Mouse (Mus musculus): ENCODE data around the gene Zfp57.
A peak's percentile ranks its signal among the peaks of the same experiment; 100 is the strongest.
"Not testable (repeated sequence)": the region's sequence is repeated elsewhere in the genome, so short reads cannot be mapped to it uniquely, and the experiment has no call there.

Gene Zfp57

DNA sequence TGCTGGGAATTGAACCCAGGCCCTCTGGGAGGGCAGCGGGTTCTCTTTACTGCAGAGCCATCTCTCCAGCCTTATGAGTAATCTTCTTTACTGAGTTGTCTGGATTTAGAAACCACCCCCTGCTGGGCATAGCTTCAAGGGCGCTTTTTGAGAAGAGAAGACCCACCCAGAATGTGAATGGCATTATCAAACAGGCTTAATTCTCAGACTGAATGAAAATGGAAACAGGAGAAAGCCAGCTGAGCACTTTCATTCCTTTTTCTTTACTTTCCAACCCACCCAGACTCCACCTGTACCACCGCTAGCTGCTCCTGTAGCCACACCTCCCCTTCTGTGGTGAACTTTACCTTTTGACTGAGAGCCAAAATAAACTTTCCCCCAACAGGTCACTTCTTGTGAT, 5.5 kb upstream of the Zfp57 start:
- DNase-seq (ENCODE audit: low spot score in 2 of 2), result no peak

DNA sequence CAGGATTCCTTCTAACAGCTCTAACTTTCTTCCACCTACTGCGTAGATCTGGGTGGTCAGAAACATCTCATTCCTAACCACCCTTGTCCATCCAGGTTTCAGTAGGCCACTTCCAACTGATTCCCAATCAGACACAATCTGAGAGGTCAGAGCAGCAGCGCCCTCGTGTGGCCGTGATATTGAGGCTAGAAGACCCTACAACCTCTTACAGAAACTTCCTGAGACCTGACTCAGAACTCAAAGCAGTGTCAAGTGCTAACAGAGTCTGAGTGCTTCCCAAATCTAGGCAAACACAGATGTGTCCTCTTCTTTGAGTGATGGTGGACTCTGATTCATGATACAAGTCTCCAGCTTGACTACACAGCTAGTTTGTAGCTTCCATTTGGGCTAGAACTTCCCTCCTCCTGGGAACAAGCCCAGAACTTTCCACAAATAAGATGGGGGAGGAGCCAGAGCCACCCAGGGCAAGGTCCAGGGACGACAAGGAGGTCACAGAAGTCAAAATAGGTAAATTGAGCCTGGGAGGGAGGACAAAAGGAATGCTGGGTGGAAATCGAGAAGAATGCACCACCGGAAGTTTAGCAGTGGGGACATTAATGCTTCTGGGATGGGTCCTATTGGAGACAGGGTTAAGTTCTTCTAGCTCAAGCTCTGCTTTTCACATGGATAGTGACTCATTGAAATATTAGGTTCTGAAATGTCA, 3.8 kb upstream of the Zfp57 start:
- DNase-seq (ENCODE audit: low spot score in 2 of 2), result peak; percentile 37 to 78

DNA sequence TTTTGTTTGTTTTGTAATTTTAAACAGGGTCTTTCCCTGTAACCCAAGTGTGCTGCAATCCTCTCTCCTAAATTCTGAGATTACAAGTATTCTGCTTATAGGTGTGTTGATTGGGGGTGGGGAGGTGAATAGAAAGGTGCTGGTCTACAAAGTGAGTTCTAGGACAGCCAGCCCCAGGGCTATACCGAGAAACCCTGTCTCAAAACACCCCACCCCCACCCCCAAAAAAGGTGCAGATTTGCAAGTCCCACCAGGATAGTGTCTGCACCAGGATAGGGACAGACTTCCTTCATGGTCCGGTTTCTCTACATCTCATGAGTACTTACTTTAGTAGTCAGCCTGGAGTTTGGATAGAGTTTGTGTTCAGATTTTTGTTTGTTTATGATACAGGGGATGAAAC, 2.5 kb upstream of the Zfp57 start:
- DNase-seq (ENCODE audit: low spot score in 2 of 2), result no peak

DNA sequence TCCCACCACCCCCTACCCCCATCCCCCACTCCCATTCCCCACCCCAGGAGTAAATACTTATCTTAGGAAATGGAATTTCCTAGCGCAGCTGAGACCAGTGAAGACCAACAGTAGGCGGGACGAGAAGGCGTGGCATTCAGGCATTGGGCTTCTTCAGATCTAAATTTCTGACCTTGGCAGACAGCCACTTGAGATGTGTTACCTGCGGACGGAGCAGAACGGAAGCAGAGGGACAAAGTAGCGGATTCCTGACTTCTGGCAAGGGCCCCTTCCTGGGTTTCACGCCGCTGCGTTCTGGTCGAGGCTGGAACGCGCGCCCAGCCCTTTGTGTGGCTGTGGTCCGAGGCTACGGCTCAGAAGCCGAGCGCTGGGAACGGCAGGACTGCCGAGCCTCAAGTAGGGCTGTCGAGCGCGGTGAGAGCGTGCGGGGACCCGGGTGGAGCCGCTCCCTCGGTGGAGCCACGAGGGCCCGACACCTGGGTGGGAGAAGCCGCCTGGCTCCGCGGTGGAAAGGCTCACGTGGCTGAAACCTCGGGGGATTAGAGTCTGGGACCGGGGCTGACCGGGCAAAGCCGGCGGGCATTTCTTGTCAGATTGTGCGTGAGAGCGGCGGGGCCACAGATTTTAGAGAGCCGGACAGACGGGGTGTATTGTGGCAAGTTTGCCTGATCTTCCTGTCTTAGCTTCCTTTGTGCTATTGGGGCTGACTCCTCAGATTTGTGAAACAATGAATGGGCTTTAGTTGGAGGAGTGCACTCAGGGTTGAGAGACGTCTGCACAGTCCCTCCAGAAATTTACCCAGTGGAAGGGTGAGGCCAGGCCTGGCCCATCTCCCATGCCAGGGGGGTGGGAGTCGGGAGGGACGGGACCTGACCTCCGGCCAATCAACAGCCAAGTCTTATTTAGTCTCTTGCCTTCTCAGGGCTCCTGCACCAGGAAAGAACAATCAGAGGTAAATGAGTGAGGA, 1.7 kb downstream of the Zfp57 start:
- no peak for DNase-seq (ENCODE audit: low spot score in 2 of 2)

DNA sequence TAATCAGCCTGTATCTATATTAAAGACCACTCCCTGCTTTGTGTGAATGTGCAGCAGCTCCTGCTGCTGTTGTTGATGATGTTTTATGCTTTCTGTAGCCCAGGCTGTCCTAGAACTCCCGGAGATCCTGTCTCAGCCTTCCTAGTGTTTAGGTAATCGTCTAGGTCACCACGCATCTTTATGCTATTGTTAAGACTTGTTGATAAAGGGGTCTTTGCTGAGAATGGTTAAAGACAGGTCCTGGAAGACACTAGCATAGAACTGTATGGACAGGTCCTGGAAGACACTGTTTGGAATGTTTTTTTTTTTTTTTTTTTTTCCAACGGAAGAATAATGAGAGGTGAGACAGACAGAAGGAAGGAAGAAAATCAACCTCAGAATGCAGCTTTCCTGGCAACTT, 2.4 kb downstream of the Zfp57 start:
- DNase-seq (ENCODE audit: low spot score in 2 of 2), result no peak

DNA sequence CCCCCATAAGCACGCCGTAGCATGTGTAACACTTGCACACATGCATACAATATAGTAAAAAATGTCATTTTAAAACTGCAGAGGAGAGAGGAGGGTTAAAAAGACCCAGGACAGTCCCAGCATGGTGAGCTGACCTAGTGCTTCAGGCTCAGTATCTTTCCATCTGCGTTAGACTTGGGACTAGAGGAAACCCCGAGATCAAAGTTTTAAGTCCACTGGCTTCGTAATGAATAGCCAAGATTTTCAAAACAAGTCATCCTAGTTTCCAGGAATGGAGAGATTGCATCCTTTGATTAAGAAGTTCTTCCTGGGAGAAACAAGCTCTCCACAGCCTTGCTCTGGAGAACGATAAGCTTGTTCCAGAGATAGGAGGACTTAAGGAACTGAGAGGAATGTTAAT, 7.2 kb downstream of the Zfp57 start:
- DNase-seq (ENCODE audit: low spot score in 2 of 2), result no peak

DNA sequence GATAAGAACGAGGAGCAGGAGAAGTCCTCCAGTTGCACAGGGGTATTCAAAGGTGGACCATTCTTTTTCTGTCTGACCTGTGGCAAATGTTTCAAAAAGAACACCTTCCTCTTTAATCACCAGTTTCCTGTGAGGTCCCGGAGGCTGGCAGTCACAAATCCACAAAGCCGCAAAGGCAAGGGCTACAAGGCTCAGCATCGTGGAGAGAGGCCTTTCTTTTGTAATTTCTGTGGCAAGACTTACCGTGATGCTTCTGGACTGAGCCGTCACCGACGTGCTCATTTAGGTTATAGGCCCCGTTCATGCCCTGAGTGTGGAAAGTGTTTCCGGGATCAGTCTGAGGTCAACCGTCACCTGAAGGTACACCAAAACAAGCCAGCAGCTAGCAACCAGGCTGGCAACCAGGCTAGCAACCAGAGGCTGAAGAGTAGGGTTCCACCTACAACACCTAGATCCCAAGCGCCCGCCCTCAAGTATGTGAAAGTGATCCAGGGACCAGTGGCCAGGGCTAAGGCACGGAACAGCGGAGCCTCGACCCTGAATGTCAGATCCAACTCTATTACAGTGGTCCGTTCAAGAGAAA, 8.6 kb downstream of the Zfp57 start:
- no peak for DNase-seq (ENCODE audit: low spot score in 2 of 2)

DNA sequence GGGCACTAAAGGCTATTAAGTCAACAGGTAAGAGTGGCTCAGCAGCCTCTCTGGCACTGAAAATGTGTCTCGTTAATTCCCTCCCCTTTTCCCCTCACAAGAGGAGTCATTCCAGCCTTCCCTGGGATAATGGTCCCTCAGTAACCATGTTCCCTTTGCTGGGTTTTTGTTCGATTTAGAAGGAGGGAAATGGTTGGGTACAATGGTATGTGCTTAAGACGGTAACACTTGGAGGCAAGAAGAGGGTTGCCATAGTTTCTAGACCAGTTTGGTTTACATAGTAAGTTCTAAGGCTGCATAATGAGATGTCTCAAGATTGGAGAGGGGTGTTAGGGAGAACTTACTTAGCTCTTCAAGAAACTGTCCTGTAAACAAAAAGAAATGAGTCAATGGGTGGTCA, 10.8 kb downstream of the Zfp57 start:
- no peak for DNase-seq (ENCODE audit: low spot score in 2 of 2)

DNA sequence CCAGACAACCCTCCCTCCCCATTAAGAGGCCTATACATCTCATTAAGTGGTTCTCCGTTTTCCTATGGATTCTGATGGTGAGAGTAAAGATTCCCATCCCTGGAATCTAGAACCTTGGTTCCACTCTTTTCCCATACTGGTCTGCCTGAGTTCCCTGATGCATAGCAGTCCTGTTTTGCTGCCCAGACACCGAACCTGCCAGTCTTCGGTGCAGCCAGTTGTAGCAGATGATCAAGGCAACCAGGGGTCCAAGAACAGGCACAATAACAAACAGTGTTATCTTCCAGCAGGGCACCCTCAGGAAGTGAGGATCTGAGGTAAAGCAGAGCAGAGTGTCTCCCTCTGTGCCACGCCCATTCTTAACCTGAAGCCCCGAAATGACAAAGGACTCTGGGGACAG, 11.2 kb downstream of the Zfp57 start:
- no peak for DNase-seq (ENCODE audit: low spot score in 2 of 2)

DNA sequence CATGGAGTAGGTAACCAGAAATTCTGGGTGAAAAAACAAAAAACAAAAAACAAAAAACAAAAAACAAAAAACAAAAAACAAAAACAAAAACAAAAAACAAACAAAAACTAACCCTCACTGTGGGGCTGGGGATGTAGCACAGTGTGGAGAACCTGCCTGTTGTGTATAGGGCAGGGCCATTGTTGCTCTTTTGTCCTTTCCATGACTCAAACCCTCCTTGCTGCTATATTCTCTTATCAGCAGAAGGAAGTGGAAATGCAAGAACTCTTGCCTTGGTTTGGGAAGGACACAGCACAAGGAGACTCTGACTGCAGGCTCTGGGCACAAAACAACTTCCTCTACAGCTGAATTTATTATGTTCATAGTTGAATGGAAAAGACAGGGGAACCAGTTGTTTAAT, 15.4 kb downstream of the Zfp57 start:
- DNase-seq (ENCODE audit: low spot score in 2 of 2), result no peak

DNA sequence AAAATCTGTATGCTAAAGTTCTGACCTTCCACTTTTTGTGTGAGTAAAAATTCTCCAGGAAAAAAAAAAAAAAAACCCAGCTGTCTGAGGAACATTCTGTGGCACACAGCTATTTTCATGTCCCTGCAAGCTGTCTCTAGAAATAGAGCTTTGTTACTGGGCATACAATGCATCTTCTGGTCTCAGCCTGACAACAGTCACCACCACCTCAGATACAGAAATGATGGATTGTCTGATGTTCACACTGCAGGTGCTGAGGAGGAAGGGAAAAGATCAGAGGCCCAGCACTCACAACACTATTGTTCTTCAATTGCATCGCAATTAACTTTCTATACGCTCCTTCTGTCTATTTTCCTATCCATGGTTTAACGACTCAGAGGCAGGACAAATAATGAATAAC, 17.4 kb downstream of the Zfp57 start:
- DNase-seq (ENCODE audit: low spot score in 2 of 2), result no peak

DNA sequence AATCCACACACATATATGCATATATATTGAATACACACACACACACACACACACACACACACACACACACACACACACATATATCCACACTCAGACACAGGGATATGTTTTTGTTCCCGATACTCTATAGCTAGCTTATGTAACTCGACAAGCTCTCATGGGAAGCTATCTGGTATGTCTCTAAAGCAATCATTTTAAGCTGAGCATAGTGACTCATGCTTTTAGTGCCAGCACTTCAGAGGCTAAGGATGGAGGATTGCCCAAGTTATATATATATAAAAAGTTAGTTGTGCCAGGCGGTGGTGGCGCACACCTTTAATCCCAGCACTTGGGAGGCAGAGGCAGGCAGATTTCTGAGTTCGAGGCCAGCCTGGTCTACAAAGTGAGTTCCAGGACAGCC, 18.3 kb downstream of the Zfp57 start:
- not testable (repeated sequence) for DNase-seq (ENCODE audit: low spot score in 2 of 2)

DNA sequence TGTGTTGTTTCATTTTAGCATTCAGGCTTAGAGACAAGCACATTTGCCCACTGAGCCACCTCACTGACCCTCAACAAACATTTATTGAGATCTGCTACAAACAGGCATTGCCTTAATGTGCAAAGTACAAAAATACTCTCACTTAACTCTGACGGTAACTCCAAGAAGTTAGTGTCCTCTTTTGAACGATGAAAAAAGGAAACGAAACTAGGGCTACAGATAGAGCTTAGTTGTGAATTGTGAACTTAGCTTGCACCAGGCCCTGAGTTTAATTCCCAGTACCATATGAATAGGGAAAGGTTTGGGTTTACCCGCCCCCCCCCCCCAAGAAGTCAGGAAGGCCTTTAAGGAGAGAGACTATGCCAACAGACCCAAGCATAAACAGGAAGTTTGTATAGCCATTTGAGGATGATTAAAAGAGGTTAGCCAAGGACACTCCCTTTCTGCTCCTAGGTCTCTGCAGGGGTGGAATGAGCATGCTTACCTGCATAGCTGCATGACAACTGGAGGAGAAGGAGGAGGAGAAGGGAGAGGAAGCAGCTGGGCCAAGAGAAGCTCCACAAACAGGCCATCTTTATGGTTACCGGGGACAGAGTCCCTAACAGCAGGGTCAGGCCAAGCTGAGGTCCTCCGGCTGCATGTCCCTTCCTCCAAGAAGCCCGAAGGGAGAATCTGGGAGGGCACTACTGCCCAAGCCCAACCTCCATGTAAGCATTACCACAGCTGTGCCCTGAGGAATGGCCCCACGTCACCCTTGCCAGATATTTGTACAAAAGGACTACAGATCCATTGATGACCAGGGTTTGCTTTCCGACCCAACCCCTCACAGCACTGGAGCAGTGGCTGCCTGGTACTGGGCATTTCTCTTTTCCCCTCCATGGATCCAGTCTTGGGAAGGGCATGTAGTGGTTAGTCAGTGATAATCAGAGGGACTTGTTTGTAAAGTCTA, 21.9 kb downstream of the Zfp57 start, which contains the start of gene Mog:
TSS of gene Mog (minus strand) at position 771 of the 949 bp plus-strand sequence.
- DNase-seq (ENCODE audit: low spot score in 2 of 2), result no peak

DNA sequence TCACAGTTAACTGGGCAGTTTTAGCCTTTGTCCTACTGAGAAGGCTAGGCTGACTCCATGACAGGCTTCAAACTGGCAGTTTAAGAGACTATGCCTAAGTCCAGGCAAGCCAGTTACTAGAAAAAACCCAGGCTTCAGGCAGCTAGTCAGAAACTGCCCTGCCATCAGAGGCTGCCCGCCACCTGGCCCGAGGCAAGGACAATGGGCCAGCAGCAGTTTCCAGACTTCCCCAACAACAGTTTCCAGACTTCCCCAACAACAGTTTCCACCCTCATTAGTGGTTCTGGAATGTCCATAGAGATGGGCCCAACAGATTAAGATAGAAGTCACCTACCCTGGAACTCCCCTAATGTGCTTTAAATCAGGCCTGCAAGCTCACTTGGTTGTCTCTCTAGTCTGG, 25.5 kb downstream of the Zfp57 start:
- DNase-seq (ENCODE audit: low spot score in 2 of 2), result no peak

DNA sequence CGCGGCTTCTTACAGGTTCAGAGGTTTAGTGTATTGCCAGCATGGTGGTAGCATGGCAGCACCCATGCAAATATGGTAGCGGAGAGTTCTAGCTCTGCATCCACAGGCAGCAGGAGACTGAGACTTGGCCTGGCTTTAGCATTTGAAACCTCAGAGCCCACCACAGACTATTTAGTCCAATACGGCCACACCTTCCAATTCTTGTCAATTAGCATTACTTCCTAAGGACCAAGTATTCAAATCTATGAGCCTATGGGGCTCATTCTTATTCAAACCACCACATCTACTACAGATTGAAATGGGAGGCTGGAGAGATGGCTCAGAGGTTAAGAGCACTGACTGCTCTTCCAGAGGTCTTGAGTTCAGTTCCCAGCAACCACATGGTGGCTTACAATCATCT, 26.5 kb downstream of the Zfp57 start:
- DNase-seq (ENCODE audit: low spot score in 2 of 2), result no peak

DNA sequence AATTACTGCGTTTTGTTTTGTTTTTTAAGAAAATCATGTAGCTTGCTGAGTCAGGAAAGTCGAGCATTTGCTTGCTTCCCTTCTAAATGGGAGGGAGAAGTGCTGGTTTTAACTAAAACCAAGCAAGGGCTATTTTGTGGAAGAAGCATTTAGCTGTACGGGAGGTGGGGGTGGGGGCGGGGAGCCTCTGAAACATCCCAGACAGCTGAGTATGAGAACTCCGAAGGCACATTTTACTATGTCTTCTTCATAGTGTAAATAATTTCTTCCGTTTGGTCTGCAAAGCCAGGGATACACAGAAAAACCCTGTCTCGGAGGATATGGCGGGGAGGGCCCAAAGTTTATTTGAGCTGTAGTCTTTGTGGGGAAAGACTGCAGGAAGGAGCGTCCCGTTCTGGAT, 27.2 kb downstream of the Zfp57 start:
- no peak for DNase-seq (ENCODE audit: low spot score in 2 of 2)

DNA sequence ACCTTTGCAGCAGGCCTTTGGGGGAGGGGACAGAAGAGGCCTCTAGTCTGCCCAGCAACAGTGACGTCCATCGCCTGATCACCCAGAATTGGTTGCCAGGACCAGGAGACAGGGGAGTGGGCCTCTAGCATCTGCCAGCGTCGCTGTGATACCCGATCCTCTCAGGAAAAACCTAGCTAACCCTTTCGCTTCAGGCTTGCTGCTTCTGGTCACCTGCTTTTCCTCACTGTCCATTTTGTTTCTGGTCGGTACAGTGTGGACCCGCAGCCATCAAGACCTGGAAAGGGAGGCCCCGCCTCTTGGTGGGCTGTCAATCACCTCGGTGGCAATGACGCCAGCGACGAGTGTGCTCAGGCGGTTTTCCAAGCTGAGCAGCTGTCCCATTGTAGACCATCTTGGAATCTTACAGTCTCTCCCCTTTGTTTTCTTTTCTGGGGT, 27.7 kb downstream of the Zfp57 start:
- DNase-seq (ENCODE audit: low spot score in 2 of 2), result peak in 1 of 2 experiments; percentile 72

DNA sequence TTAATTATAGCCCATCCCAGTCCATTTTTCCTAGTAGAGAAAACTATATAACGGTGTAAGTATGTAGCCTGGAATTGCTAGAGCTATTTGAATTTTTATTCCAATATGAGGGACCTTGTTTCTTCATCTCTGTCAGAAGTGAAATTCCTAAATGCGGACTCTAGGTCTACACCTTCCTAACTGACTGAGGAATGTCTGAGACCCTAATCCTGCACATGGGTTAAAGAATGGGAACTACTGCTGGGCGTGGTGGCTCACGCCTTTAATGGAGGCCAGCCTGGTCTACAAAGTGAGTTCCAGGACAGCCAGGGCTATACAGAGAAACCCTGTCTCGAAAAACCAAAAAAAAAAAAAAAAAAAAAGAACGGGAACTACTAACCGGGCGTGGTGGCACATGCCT, 28.2 kb downstream of the Zfp57 start:
- DNase-seq (ENCODE audit: low spot score in 2 of 2), result no peak

DNA sequence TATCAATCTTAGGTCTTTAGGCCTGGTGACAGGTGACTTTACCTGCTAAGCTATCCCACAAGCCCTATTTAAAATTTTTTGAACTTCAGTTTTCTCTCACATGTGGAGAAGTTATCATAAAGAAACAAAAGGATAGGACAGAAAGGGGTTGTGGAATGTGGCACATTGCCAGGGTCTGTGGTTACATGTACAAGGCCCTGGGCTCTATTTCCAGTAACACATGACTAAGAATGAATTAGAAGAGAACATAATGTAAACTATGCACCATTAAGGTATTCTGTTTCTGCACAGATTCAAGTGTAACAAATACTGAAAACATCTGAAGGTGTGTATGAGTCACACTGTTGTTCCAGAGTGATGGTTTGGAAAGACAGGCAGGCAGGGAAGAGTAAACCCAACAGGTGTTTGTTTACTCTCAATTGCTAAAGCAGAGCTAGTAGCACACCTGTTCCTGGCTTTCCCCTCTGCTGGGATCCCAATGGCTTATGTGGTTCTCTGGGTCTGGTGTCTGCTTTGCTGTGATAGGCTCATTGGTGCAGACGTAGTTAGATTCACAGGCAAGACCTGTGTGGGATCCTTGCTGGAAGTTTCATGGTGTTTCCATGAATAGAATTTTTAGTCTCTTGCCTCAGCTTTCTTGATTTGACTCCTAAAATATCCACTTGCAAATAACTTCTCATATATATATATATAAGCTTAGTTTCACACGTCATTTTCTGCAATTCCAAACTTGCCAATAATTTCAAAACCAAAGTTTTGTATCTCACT, 38.3 kb downstream of the Zfp57 start:
- DNase-seq (ENCODE audit: low spot score in 2 of 2), result no peak

DNA sequence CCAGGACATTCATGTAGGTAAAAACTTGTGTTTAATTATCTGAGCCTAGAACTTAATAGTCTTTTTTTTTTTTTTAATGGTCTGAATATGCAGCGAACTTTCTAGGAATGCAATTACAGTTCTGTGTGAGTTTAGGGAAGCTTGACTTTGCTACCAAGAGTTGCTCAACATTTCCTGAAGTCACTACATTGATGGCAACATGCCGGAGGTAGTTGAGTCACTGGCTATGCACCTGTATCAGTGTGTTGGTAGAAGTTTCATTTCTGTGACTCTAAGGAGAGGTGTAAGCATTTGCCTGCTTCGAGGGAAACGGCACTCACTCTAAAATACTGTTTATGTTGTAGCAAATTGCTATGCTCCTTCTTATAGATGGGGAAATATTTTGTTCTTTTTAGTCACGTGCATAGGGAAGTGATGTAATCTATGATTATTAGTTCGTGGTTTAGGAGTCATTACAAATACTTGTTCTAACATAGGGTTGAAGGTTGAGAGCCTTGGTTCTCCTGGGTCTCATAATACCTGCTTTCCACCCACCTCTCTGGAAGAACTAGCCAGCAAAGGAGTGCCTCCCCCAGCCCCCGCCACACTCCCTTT, 43.8 kb downstream of the Zfp57 start:
- no peak for DNase-seq (ENCODE audit: low spot score in 2 of 2)
